Mouse (Mus musculus) ES-E14 (cell line): ENCODE results near the gene Gm12253.

Experiments used
- CHD2 ChIP-seq: IDR thresholded peaks from 2 replicates; pipeline ENCODE4 v1.6.1; 2014; ENCODE audit warnings: mild to moderate bottlenecking, low read depth, low read length, inconsistent platforms
- HCFC1 ChIP-seq: IDR thresholded peaks from 2 replicates; pipeline ENCODE4 v1.6.1; 2012; ENCODE audit warnings: low read length, inconsistent platforms, borderline replicate concordance; ENCODE audit not compliant: insufficient read depth
- MAFK ChIP-seq: IDR thresholded peaks from 2 replicates; pipeline ENCODE4 v1.6.1; 2014; ENCODE audit warnings: mild to moderate bottlenecking, low read depth, low read length, inconsistent platforms; ENCODE audit not compliant: insufficient read depth
- ZNF384 ChIP-seq: IDR thresholded peaks from 2 replicates; pipeline ENCODE4 v1.6.1; 2012; ENCODE audit warnings: low read depth, low read length, inconsistent platforms

DNA sequence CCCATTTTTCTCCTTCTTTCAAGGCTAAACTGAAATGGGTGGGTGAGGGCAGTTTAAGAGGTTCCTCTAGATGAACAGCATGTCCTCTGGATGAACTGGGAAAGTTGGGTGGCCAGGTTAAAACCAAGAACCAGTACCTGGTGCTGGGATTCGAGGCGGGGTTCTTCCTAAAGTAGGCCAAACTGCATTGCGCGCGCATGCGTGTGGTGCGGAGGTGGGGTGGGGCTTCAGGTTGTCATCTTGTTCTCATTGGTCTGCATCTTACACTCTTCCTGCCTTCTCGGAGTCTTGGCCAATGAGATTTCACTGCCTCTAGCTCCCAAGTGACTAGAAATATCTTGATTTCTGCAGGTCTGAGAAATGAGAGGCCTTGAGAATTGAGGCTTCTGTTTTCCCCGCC lies 20.4 kb downstream of the Gm12253 start, which contains the start of gene Lypd9:
- no peak for TF ChIP-seq ZNF384
- no peak for TF ChIP-seq CHD2
- TF ChIP-seq HCFC1, result no peak
- TF ChIP-seq MAFK, result no peak
